8 mouse cellular contexts compared by ENCODE assay signal in genomic region chr19:44545321-44546041, GRCm38 (mm10). TPM values are rescaled to one million over a fixed set of nuclear protein-coding genes. Genes with fewer than 3 reads are reported as not detected.
A peak's percentile ranks its signal among the peaks of the same experiment; 100 is the strongest.
DNase-seq lines count a peak whose midpoint lies in the region; ATAC-seq and TF ChIP-seq lines count a peak whose summit lies in the region.

Gene Sec31b (minus strand): TSS chr19:44545864.

- peak; percentile 28; the same call in 1 of the 2 replicates for ATAC-seq in neural tube, embryonic 15.5 days (ENCODE audit: low FRiP score)

- peak within 1 kb of the TSS; percentile 27; the same call in 1 of the 2 replicates for H3K4me3 ChIP-seq in cortical plate, adult 2 months (ENCODE audit: insufficient read depth, low read length)
- peak within 1 kb of the TSS; percentile 52 for H3K4me3 ChIP-seq in lung, adult 2 months (replicated peaks; ENCODE audit: extremely low read depth, low read depth, low read length)
- peak within 1 kb of the TSS; percentile 46 for H3K4me3 ChIP-seq in neural tube, embryonic 15.5 days (replicated peaks)

- H3K36me3 ChIP-seq in neural tube, embryonic 15.5 days, result peaks cover 27% of the 10 kb centered on the region

- TF ChIP-seq CTCF in cortical plate, adult 2 months (IDR thresholded peaks at IDR 0.05; ENCODE audit: extremely low read depth, insufficient read depth, low read length), result no peak
- no peak for TF ChIP-seq CTCF in lung, adult 2 months (IDR thresholded peaks at IDR 0.05; ENCODE audit: insufficient read depth, low read length)

- peak within 1 kb of the TSS; percentile 38 for H3K9ac ChIP-seq in neural tube, embryonic 15.5 days (replicated peaks)

- H3K27ac ChIP-seq in cortical plate, adult 2 months (ENCODE audit: insufficient read depth, low read length), result no peak within 1 kb of the TSS
- no peak within 1 kb of the TSS for H3K27ac ChIP-seq in neural tube, embryonic 15.5 days (replicated peaks)

- DNase-seq in left cerebral cortex, postnatal 4 days, result peak; percentile 37
- no peak for DNase-seq in left cerebral cortex, postnatal 25 days (ENCODE audit: low spot score in 2 of 2)
- peak; percentile 72 to 83 for DNase-seq in heart, adult 18-20 months
- DNase-seq in kidney, adult 11 months, result peak; percentile 58
- peak; percentile 54 for DNase-seq in lung, adult 2 months
- no peak for DNase-seq in frontal cortex, postnatal 36 days (ENCODE audit: low spot score in 2 of 2)

- H3K4me1 ChIP-seq in cortical plate, adult 2 months (ENCODE audit: control insufficient read depth, insufficient read depth, low read length), result no peaks in the 10 kb centered on the region
- H3K4me1 ChIP-seq in lung, adult 2 months (ENCODE audit: control insufficient read depth, insufficient read depth, low read length), result no peaks in the 10 kb centered on the region; the same call in 1 of the 2 replicates
- H3K4me1 ChIP-seq in neural tube, embryonic 15.5 days, result peaks cover 11% of the 10 kb centered on the region

- H3K4me2 ChIP-seq in neural tube, embryonic 15.5 days, result peak within 1 kb of the TSS; percentile 74

- 0 out of 2 replicates have a peak, but pooled peaks cover 4% of the 10 kb centered on the region for H3K27me3 ChIP-seq in neural tube, embryonic 15.5 days (replicated peaks)

- intact Hi-C loops in left cerebral cortex, postnatal 4 days (cut with DNase I), result no loop called here
- intact Hi-C loops in left cerebral cortex, postnatal 25 days (cut with DNase I), result loop anchor here (2.0 kb wide), 1 partner anchor 71 kb away; no protein-coding TSS in a partner anchor

- 2% methylated on average over 47 of the region's 47 CpGs for WGBS in lung, adult 2 months
- 1% methylated on average over 47 of the region's 47 CpGs for WGBS in neural tube, embryonic 15.5 days

- 0 out of 2 replicates have a peak, but pooled peaks cover 4% of the 10 kb centered on the region for H3K9me3 ChIP-seq in neural tube, embryonic 15.5 days (replicated peaks)

- TF ChIP-seq POLR2A in cortical plate, adult 2 months (IDR thresholded peaks at IDR 0.05; ENCODE audit: extremely low read depth, insufficient read depth, low read length), result no peak
- TF ChIP-seq POLR2A in lung, adult 2 months (IDR thresholded peaks at IDR 0.05; ENCODE audit: borderline replicate concordance, extremely low read depth, low read depth, low read length), result no peak

RNA-seq across cellular contexts. Expression of gene Sec31b, which starts in this region (rescaled TPM):
- total RNA-seq in left cerebral cortex, postnatal 4 days (2021), result under 1 TPM in 1 of 2 experiments, not detected in 1; 0.28 TPM
- under 1 TPM; 0.09 to 0.16 TPM for total RNA-seq in left cerebral cortex, postnatal 25 days (2021)
- polyA plus RNA-seq in cortical plate, adult 2 months (2012; rRNA removed), result 0.15 and 0.19 TPM in 2 replicates
- 10 to 100 TPM in 1 of 2 experiments, 1 to 10 TPM in 1; 9.4 to 10.2 TPM for total RNA-seq in heart, adult 18-20 months (2021)
- polyA plus RNA-seq in lung, adult 2 months (2012; rRNA removed), result 3.6 TPM in 2 replicates
- polyA plus RNA-seq in neural tube, embryonic 15.5 days (2015; fragmentation: Nextera tagmentation; extraction: Ambion mirVana), result 0.41 and 0.69 TPM in 2 replicates

Comparison
In these comparisons a context has a peak if more than half of its experiments do, and no peak if none do; other contexts are left out.
1. RNA of gene Sec31b (total RNA-seq): 9.4 to 10.2 TPM in heart, adult 18-20 months; 0.28 TPM in left cerebral cortex, postnatal 4 days and 0.09 to 0.16 TPM in left cerebral cortex, postnatal 25 days; every median in the first group is over 4 times any median in the second.
2. Peak in DNase-seq in left cerebral cortex, postnatal 4 days; RNA of the gene not detected or under 1 TPM.
3. Peak in ATAC-seq, H3K4me3 ChIP-seq, H3K9ac ChIP-seq and H3K4me2 ChIP-seq in neural tube, embryonic 15.5 days; RNA of the gene not detected or under 1 TPM.
4. DNase-seq: peak in heart, adult 18-20 months (2 of 2), kidney, adult 11 months (single experiment) and lung, adult 2 months (single experiment); none in left cerebral cortex, postnatal 25 days (0 of 2) and frontal cortex, postnatal 36 days (0 of 2).
5. Peak in every context shown above with its lines, with median percentiles within 50 percentile points of each other: H3K4me3 ChIP-seq.